Mouse (Mus musculus): Measurements from ENCODE around the gene Foxp1. TPM values are rescaled to one million over a fixed set of nuclear protein-coding genes. Genes with fewer than 3 reads are reported as not detected.

Foxp1 gene
- polyA plus RNA-seq, 2 experiments from 2014 or later: 210 to 217 TPM

DNA sequence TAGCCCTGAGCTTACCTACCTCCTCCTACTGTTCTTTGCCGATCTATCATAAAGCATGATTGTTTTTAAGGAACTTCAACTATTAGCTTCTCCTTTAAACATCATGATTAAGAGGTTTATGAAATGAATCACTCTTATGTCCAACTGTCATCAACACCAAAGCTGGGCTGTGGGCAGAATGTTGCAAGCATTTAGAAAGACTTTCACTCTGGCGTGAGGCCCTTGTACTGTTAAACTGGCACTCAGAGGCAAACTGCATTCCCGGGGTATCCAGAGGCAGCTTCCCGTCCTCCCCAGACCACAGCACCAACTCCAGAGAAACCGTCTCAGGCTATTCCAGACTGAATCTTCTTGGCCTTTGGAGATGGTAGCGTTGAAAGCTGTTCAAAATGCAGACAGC is 86.2 kb downstream of the Foxp1 start:
- no peak for ATAC-seq

DNA sequence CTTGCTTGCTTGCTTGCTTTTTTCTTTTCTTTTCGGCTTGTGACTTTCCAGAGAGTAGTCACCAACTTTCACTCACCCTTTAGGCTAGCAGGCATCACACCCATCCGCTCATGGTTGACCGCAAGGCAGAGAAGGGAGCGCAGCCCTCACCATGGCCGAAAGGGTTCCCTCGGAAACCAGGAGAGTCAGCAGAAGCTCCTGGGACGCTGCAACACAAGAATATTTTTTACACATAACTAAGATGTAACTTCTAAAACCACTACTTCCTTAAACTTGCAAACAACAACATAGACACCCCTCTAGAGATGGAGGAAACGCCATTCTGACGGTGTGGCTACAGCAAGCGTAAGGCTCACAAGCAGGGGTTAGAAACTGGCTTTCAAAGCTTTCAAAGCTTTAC is 87.4 kb downstream of the Foxp1 start:
- ATAC-seq: peak; percentile 38

DNA sequence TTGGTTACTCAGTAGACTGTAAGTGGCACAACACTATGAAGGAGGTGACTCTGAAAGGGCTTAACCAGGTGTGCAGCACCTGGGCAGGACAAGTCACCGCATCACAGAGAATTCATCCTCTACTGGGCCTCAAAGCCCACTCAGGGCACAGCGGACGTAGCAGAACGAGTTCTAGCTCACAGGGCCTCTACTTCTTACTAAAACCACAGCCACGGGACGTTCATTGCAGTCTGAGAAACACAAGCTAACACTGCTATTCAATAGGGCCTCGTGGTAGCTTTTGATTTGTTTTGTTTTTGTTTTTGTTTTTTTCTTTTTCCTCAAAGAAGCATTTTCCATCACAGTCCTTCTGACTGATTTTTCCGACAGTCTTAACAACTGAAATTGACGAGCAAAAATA is 89.5 kb downstream of the Foxp1 start:
- peak; percentile 43 for ATAC-seq

DNA sequence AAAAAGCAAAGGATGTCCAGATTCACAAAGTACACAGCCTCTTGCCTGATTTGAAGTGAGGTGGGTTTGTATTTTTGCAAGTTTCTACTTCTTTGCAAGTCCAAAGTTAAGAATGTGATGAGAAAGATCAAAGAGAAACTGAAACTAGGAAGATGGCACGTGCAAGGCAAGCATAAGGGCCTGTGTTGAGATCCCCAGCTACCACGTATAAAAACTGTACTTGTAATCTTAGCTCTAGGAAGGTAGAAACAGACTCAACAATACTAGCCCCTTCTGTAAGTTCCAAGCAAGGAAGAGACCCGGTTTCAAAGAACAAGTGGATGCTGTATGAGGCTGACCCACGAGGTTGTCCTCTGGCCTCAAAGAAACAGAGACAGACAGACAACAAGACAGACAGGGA is 90.6 kb downstream of the Foxp1 start:
- ATAC-seq: peak; percentile 24

DNA sequence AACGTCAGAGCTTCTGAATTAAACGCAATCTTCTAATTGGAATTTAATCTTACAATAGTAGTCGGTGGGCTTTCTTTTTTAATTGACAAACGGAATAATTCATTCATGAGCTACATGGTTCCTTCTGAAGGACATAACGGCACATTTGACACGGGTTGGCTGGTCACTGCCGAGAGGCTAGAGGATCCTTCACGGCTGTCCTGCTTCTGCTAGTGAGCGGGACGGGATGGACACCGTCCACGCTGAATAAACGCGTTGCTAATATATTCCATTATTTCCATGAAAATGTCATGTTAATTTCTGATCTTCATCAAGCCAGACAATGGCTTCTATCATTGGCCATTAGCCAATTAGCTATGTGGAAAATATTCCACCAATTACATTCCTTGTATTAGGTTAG is 92.0 kb downstream of the Foxp1 start:
- ATAC-seq: no peak

DNA sequence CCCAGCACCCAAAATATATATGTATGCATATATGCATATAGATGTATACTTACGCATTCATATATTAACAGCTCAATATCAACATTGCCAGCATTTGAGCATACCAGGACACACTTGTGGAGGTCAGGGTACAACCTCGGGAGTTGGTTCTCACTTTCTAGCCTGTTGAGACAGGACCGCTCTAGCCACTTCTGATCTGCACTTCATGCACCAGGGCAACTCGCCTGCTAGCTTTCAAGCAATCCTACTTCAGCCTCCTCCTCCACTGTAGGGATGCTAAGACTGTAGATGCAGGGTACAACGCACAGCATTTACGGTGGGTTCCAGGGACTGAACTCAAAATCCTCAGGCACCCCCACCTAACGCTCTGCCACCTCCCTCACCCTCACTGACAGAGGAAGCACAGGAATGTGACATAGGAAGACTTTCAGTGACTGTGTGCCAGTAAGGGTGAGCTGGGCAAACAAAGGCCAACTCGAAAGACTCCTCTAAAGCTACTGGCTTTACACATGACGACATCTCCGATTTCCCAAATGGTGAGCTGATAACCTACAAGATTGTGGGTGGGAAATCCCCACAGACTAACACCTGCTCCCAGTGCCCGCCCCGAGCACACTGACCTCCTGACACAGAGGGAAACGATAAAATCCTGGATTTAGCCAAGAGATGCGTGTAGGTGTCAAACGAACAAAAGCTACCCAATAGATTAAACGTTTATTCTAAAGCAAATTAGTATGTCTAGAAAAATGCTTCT is 93.0 kb downstream of the Foxp1 start:
- ATAC-seq: no peak

DNA sequence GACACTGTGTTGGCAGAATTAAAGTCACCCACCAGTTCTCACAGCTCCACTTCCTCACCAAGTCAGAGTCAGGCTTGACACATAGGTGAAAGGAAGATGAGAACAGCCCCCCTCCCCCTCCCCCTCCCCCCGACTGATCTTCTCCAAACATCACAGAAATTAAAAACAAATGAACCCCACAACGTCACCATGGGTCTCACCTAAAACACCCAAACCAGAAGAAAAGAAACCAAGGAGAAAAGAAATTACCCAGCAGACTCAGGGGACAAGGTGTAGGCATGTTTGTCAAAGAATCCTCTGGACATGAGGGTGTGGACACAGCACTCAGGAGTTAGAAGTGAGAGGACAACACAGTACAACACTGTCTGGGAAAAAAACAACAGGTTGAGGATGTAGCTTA is 93.6 kb downstream of the Foxp1 start:
- ATAC-seq: no peak

DNA sequence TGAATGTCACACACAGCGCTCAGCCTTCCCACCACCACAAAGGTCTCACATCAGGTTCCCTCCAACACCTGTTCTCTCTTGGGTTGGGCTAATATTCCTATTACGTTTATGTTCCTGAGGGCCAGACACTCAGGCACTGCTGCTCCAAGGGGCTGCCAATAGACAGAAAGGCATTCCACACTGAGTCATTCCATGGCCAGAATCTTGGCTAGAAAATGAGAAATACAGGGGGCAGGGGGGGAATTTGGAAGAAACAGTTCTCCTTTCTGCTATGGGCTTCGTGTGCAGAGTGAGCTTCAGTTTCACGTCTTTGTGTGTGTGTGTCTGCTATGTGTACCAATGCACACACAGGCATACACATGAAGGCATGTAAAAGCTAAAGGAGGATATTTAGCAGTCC is 95.2 kb downstream of the Foxp1 start:
- no peak for ATAC-seq

DNA sequence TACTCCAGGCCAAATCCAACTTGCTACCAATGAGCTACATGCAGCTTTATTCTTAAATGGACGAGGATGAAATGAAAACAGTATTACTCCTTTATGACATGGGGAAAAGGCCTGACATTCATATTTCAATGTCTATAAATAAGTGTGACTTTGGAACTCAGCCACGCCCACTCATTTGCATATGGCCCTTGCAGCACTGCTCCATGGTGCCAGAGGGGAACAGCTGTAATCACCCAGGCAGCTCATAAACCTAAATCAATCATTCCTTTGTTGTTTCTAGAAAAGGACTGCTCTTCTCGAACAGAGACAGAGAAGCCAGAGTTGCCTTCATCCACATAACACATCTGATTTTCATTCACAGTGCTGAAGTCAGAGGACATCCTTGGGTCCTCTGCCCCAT is 97.5 kb downstream of the Foxp1 start:
- ATAC-seq: no peak

DNA sequence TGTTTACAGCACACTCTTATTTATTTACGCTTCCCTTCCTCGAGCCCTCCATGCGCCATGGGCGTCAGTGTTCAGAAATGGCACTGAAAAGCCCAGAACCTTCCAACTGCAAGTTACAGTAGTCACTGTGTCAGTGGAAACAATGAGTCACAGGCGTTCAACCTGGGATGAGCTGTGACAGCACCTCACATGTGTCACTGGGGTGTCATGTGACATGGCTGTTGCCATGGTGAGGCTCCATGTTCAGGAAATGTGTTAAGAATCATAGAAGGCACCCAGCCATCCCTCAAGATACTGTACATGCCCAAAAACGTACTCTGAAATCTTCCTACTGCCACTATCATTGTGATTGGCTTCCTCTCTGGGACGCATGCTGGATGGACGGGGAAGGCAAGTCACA is 101.9 kb downstream of the Foxp1 start:
- ATAC-seq: peak; percentile 83

DNA sequence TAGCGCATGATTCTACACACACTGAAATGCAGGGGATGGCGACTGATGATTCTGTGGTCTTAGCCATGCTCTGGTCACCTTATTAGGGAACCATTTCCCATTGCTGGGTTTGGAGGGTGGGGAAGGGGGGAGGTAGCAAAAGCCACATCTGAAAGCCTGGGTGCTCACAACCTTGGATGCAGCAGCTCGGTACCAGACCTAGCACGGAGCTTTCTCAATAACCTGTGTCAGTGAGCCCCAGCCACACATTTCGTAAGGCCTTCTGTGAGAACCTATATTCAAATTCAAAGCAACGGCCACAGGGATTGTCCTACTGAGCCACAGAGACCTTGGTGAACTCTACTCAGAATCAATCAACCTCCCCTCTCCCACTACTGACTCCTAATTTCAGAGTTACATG is 109.9 kb downstream of the Foxp1 start:
- no peak for ATAC-seq

DNA sequence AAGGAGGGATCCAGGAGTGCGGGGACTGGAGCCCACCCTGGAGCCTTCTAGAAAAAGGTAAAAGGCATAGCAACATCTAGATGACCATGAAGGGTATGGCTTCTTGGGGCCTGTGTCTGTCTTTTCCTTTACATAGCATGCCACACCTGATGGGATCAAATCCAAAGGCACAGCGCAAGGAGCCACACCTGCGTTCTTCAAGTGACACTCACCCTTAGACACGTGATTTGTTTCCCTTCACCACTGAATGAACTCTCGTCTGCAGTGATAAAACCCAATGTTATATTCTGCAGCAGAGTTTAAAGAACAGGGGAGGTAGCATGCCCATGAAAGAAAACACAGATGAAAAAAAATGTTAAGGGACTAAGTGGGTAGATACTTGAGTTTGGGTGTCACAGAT is 112.9 kb downstream of the Foxp1 start:
- no peak for ATAC-seq

DNA sequence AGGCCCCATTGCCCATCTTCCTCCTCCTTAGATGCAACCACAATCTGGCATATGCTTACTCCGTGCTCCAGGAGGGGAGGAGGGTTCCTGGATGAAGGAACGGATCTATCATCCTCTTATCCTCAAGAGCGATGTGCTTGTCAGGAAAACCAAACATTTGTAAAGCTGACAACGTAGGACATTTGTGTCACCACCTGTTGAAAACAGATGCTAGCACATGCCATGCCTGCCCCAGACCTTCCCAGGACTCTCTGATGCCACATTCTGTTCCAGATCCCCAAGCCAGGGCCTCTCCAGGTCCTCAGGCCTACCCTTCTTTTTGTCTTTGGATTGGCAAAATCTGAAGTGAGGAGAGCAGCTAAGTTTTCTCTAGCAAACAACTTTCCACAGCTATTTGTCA is 113.6 kb downstream of the Foxp1 start:
- ATAC-seq: no peak

DNA sequence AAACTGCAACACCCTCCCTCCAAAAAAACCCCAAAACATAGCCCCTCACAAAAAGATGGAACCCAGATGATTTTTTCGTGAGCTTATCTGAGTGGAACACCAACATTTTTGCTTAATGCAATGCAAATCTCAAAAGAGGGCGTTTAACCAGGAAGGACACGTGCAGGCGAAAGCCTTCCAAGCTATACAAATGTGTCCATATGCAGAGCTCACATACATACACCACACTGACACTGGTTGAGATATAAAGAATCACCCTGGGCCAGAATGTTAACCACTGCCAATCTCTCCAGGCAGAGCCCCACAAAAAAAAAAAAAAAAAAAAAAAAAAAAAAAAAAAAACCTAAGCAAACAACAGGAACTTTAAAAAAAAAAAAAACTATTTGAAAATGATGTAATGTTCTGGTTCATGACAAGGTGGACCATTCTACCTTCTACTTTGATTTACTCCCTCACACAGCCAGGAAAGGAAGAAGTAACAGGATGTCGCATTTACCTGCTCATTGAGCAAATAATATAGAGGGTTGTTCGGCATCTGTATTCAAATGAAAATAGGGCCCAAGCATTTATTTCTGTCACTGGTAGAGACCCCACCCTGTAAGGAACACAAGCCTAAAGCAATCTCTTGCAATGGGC is 118.6 kb downstream of the Foxp1 start:
- ATAC-seq: no peak

DNA sequence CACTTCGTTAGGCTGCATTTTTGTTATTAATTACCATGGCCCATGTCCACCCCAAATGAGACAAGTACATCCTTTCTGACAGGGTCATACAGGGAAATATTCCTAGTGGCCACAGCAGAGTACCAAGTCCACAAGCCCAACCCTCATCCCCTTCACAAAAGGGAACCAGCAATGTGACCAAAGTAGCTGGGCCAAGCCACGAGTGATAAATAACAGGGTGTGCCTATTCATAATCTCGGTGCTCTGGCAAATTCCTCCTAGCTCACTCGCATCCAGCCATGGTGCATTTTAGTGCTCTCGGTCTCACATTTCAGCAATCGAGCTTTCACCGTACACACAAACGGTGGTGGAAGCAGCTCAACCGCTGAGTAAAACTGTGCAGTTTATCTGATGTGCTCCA is 119.6 kb downstream of the Foxp1 start:
- ATAC-seq: no peak

DNA sequence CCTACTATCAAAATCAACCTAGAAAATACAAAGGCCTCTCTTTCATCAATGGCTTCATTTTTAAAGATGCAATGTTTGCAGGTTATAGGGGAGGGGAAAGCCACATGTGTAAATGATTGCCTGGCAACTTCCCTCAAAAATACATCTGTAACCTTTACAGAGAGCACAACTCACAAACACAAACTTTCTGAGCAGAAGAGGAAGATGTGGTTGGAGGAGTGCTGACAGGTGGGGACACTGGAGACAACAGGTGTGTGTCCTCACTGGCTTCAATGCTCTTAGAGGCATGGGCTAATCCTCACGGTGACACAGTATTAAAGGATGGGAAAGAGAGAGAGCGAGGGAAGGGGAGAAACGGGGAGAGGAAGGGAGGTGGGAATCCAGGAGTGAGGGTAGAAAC is 120.2 kb downstream of the Foxp1 start:
- no peak for ATAC-seq

DNA sequence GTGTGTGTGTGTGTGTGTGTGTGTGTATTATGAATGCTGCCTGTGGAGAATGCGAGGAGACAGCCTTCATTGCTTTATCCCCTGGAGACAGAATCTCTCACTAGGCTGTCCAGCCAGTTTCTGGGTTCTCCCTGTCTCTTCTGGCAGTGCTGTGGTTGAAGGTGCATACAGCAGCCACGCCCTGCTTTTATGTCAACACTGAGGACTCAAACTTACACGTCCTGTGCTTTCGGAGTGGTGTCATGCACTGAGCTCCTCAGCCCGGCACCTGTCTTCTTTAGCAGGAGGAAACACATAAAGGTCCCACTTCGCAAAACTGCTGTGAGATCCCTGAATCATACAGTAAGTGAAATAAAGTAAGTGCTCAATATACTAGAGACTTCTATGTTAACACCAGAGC is 120.7 kb downstream of the Foxp1 start:
- ATAC-seq: peak; percentile 67

DNA sequence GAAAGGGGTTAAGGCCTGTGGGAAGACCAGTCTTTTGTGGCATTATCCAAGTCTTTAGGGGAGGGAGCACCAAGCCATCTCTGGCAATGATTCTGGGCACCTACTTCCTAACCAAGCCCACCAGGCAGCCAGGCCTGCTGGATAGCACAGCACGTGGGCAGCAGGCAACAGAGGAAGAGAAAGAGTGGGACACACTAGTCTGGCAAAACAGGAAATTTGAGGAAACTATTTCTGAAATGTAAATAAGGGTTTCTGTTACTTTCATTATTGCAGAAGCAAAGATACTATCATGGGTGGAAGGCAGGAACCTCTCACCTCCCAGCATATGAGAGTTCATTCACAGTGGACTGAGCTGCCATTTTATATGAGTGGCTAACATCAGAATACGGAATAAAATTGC is 121.3 kb downstream of the Foxp1 start:
- ATAC-seq: peak; percentile 34

DNA sequence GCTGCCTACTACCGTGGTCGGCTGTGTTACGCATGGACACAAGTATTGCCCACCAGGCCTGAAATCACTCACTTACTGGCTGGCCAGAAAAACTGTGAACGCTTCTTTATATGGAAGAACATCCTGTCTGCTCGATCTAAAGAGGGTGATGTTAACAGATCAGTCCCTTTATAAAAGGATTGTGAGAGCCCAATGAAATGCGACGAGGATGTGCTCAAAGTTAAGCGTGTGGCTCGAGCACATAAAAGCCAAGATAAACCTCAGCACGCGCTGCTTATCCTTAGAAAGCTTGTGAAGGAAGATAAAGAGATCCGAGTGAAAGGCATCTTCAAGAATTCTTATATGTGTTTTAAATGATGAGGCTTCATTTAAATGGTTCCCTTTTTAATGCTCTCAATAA is 126.8 kb downstream of the Foxp1 start:
- ATAC-seq: no peak

DNA sequence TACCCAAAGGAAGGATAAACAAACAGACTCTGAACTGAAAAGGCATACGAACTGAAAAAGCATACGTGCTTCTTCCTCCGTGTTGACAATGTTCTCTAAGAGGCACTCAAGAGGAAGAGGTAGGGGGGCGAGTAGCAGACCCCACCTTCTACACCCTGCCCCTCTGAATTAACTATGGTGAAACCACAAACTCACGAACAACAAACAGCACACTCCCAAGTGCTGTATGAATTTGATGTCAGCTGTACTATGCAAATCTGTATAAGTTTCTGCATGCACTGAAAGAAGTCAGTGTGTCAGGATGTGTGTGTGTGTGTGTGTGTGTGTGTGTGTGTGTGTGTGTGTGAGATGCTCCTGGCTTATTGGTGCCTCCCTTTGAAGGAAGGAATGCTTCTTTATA is 127.7 kb downstream of the Foxp1 start:
- ATAC-seq: peak; percentile 60

DNA sequence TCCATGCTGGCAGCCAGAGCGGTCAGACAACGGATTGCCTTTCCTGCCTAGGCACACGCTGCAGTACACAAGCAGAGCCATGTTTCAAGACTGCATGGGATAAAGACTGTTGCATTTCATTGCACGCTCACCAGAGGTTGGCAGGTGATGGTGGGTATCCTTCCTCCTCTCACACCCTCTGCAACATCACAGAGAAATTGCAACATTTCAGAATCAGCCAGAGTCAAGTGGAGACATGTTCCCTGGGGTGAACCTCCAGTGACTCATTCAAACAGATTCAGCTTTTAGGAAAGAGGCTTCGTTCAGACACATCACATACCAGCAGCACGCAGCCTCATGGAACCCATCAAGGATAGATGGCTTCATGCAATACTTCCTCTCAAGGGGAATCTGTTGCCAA is 130.0 kb downstream of the Foxp1 start:
- no peak for ATAC-seq

DNA sequence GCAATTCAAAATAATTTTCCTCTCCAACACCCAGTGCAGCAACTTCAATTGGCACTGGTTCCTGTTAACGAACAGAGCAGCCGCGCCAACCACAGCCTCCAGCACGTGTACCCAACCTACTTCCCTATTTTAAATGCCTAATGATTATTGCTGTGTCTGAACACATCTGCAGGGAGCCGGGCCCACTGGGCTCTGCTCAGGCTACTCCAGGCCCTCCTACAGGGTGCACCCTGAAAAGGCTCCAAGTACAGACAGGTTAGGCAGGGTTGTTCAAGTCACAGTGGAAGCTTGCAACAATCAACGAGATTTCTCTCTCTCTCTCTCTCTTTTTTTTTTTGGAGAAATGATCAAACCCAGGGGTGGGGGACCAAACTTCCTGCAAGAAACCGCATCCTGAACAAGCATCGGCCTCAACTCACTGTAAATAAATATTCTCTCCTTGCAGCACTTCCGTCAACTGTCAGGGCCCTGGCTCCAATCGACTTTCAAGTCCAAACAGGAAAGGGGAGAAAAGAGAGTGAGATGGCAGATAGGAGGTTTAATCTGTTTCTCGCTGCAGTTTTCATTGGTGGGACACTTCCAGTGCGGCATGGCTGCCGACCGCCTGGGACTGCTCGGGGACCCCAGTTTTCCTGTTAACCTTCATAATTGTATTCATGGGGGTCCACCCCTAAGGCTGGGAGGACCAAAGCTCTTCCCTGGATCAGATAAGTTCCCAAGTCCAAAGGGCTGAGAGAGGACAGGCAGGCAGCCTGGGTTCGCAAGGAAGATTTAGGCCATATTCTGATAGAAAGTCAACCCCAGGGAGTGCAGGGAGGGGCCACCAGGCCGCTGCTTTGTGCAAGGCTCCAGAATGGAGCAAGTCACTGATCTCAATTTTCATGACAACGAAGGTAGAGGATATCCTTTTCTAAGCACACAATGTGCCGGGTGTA is 133.5 kb downstream of the Foxp1 start:
- ATAC-seq: peak; percentile 74

DNA sequence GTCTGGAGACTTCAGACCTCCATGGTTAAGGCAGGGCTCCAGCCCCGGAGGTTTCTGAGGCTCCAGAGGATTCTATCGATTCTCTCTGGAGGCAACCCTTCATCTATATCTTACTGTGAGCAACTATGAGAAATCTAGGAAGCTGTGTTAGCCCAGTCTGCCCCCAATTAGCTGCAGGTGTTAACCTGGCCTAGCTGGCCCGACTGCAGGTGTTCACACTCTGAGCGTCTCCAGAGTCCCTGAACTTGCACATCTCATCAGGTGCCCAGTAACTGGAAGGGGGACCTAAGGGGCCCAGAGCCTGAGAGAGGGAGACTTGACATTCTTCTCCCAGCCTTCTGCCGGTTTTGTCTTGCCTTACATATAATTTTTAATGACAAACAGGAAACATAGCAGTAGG is 134.5 kb downstream of the Foxp1 start:
- peak; percentile 16 for ATAC-seq

Data from activated CD4-positive, CD25-positive, alpha-beta regulatory T cell, adult 4 months (primary cell).